Mouse (Mus musculus): ENCODE measurements around the gene Rnf44. TPM values are rescaled to one million over a fixed set of nuclear protein-coding genes. Genes with fewer than 3 reads are reported as not detected.

Gene Rnf44
- polyA plus RNA-seq, 1 experiment from 2014 or later: 75.9 TPM

DNA sequence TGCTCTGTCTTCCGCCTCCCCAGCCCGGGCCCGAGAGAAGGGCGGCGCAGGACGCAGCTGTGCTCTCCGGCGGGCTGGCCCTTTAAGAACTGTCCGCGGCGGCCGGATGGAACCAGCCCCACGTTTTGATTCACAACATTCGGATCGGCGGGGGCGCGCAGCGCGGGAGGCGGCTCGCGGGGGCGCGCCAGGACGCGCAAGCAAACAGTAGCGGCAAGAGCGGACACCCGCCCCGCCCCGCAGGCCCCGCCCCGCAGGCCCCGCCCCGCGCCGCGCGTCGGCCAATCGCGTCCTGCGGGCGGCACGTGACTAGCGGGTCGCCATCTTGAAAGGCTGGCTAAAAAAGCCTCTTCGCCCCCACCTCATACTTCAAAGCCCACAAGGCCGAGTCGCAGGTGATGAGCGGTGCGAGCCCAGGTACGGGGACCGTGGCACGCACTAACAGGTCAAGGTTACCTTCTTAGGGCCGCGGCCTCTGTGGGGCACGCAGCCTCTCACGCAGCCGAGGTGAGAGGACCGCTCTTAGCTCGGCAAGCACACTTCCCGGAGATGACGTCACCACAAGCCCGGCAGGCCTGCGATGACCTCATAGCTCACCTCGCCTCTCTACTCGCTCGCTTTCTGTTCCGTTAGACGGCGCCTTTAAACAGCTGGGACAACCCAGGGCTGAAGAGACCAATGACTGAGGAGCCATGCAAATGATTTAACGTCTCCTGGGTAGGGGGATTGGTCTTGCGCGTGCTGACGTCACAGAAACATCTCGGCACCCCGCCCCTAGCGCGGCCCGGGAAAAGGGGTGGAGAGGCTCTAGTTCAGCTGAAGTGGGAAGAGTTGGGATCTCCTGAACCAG, 5.9 kb downstream of the Rnf44 start:
- peak overlapping the region; percentile 98 for H3K27ac ChIP-seq
- ATAC-seq (ENCODE audit: low FRiP score): peak; percentile 90
- H3K9me3 ChIP-seq (ENCODE audit: control insufficient read depth, low read length): no peaks in the 10 kb centered on the region
- peak; percentile 98 for DNase-seq (ENCODE audit: low spot score)
- H3K36me3 ChIP-seq (replicated peaks; ENCODE audit: control insufficient read depth, insufficient read depth): peaks cover 16% of the 10 kb centered on the region
- WGBS: under 1% methylated on average over 82 of the region's 82 CpGs
- peak overlapping the region; percentile 99 for H3K9ac ChIP-seq
- H3K4me2 ChIP-seq (replicated peaks): peak overlapping the region; percentile 94
- H3K4me1 ChIP-seq (replicated peaks; ENCODE audit: control insufficient read depth, insufficient read depth, low read length): peaks cover 40% of the 10 kb centered on the region
- no peaks in the 10 kb centered on the region for H3K27me3 ChIP-seq (ENCODE audit: control insufficient read depth, insufficient read depth, low read length)
- peak overlapping the region; percentile 99 for H3K4me3 ChIP-seq (replicated peaks; ENCODE audit: low read length)

DNA sequence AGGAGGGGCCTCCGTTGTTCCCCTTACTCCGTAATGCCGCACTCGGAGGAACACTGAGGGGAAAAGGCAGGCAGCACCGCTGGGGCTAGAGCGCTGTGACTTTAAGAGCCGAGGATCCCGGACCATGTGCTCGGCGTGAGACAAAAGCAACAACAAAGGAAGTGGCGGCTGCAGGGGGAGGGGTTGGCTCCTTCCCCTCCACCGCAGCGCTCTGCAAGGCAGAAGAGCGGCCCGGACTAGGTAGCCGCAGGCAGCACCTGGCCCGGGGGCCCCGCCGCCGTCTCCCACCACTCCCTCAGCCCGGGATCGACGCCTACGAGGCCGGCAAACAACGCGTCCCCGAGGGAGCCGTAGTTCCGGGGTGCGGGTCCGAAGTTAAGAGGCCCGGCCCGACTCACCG, 6.6 kb downstream of the Rnf44 start:
- Histone ChIP-seq H3K4me1 (replicated peaks; ENCODE audit: control insufficient read depth, insufficient read depth, low read length) (peaks cover 33% of the 10 kb centered on the region), H3K27me3 (ENCODE audit: control insufficient read depth, insufficient read depth, low read length) (no peaks in the 10 kb centered on the region), H3K9ac (peak overlapping the region; percentile 99), H3K9me3 (ENCODE audit: control insufficient read depth, low read length) (no peaks in the 10 kb centered on the region), H3K4me3 (replicated peaks; ENCODE audit: low read length) (peak overlapping the region; percentile 99), H3K36me3 (replicated peaks; ENCODE audit: control insufficient read depth, insufficient read depth) (peaks cover 23% of the 10 kb centered on the region), H3K27ac (peak overlapping the region; percentile 98), H3K4me2 (replicated peaks) (peak overlapping the region; percentile 94)
- ATAC-seq (ENCODE audit: low FRiP score) (peak; percentile 65), DNase-seq (ENCODE audit: low spot score) (peak; percentile 72)
- WGBS: 0% methylated on average over 35 of the region's 35 CpGs

DNA sequence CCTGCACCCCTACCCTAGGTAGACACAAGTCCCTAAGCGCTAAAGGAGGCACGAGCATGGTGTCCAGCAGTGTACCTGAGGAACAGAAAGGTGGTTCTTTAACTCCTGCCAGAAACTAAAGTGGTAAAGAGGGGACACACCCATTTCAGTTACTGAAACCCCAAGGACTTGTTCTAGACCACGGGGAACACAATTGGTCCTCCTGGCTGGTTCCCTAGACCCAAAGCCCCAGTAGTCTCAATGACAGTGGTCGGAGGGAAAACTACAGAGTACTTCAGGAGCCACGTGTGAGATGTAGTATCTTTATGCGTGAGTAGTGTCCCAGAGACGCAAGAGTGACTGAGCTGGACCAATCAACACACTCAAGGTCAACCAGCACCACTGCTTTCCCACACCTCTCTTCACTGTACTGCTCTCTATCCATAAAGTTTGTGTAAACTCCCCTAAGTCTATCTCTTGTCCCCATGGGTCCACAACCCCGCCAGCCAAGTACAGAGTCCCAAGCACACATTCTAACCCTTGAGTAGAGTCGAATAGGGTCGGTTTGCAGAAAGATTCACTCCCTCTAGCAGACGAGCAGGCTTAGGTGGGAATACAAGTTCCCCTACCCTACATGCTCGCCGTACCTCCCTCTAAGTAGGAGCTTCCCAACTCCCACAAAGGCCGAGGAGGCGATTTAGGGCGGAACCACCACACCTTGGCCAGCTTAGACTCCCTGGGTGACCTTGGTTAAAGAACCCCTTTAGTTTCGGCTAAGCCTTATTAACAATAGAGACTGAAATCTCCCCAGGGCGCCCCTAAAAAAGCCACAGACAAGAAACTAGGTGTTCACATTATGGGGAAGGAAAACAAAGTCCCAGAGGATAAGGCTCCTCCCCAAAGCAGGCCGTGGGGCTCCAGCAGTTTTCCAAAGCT, 7.3 kb downstream of the Rnf44 start:
- Histone ChIP-seq H3K4me1 (replicated peaks; ENCODE audit: control insufficient read depth, insufficient read depth, low read length) (peaks cover 28% of the 10 kb centered on the region), H3K27ac (peak overlapping the region; percentile 98), H3K4me2 (replicated peaks) (peak overlapping the region; percentile 94), H3K9me3 (ENCODE audit: control insufficient read depth, low read length) (no peaks in the 10 kb centered on the region), H3K27me3 (ENCODE audit: control insufficient read depth, insufficient read depth, low read length) (no peaks in the 10 kb centered on the region), H3K4me3 (replicated peaks; ENCODE audit: low read length) (peak overlapping the region; percentile 99), H3K36me3 (replicated peaks; ENCODE audit: control insufficient read depth, insufficient read depth) (peaks cover 30% of the 10 kb centered on the region), H3K9ac (peak overlapping the region; percentile 99)
- peak; percentile 55 for DNase-seq (ENCODE audit: low spot score)
- ATAC-seq (ENCODE audit: low FRiP score): no peak
- WGBS: 6% methylated on average over 19 of the region's 19 CpGs

- Histone ChIP-seq H3K9me3 (ENCODE audit: control insufficient read depth, low read length) (no peaks in the 10 kb centered on the region), H3K36me3 (replicated peaks; ENCODE audit: control insufficient read depth, insufficient read depth) (peaks cover 42% of the 10 kb centered on the region), H3K9ac (peak overlapping the region; percentile 99), H3K27ac (no peak overlapping the region), H3K4me1 (replicated peaks; ENCODE audit: control insufficient read depth, insufficient read depth, low read length) (peaks cover 28% of the 10 kb centered on the region), H3K27me3 (ENCODE audit: control insufficient read depth, insufficient read depth, low read length) (no peaks in the 10 kb centered on the region), H3K4me2 (replicated peaks) (peak overlapping the region; percentile 94), H3K4me3 (replicated peaks; ENCODE audit: low read length) (peak overlapping the region; percentile 99)
- no peak for ATAC-seq (ENCODE audit: low FRiP score)
- no peak for DNase-seq (ENCODE audit: low spot score)
- 44% methylated on average over 2 of the region's 2 CpGs for WGBS
Measured at GRCm38 (mm10) chr13:54685174-54685573, 8.5 kb downstream of the Rnf44 start.

DNA sequence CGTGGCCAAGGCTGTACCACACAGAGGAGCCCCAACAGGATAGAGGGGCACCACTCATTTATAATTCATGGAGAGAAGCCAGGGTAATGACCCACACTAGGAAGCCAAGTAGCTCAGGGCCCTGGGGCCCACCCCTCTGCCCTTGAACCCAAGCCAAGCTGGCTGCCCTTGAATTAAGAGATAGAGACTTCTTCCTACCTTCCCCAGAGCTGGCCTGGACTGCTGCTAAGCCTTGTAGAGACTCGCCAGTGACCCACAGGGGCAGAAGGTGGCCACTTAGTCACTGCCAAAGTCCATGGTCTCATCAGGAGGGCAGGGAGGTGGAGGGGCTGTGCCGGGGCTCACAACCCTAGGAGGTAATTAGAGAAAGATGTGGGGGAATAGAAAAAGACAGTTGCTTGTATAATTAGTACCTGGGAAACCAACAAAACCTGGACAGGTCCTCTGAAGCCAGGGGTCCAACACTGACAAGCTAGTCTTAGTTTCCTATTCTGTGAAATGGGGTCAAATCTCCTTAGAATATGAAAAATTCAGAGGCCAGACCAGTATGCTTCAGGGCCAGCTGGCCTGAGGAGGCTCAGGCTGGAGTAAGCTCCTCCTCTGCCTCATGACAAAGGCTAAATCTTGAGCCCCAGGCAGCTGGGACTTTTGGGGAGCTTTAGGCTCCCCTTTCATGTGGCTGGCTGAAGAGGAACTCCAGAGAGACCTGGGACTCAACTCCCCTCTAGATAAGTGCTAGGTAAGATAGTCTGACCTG, 9.4 kb downstream of the Rnf44 start:
- Histone ChIP-seq H3K36me3 (replicated peaks; ENCODE audit: control insufficient read depth, insufficient read depth) (peaks cover 49% of the 10 kb centered on the region), H3K4me2 (replicated peaks) (peak overlapping the region; percentile 94), H3K9ac (peak overlapping the region; percentile 99; the same call in 1 of the 2 replicates), H3K27me3 (ENCODE audit: control insufficient read depth, insufficient read depth, low read length) (no peaks in the 10 kb centered on the region), H3K4me3 (replicated peaks; ENCODE audit: low read length) (0 out of 2 replicates have a peak overlapping the region, but pooled peaks have one; percentile 99), H3K9me3 (ENCODE audit: control insufficient read depth, low read length) (no peaks in the 10 kb centered on the region), H3K4me1 (replicated peaks; ENCODE audit: control insufficient read depth, insufficient read depth, low read length) (peaks cover 28% of the 10 kb centered on the region), H3K27ac (no peak overlapping the region)
- DNase-seq (ENCODE audit: low spot score) (no peak), ATAC-seq (ENCODE audit: low FRiP score) (no peak)
- WGBS: 60% methylated on average over 3 of the region's 3 CpGs

- no peak for DNase-seq (ENCODE audit: low spot score)
- Histone ChIP-seq H3K4me2 (replicated peaks) (no peak overlapping the region), H3K4me1 (replicated peaks; ENCODE audit: control insufficient read depth, insufficient read depth, low read length) (peaks cover 23% of the 10 kb centered on the region), H3K4me3 (replicated peaks; ENCODE audit: low read length) (no peak overlapping the region), H3K27me3 (ENCODE audit: control insufficient read depth, insufficient read depth, low read length) (no peaks in the 10 kb centered on the region), H3K27ac (no peak overlapping the region), H3K36me3 (replicated peaks; ENCODE audit: control insufficient read depth, insufficient read depth) (peaks cover 59% of the 10 kb centered on the region), H3K9me3 (ENCODE audit: control insufficient read depth, low read length) (no peaks in the 10 kb centered on the region), H3K9ac (no peak overlapping the region)
- 95% methylated on average over 3 of the region's 3 CpGs for WGBS
- no peak for ATAC-seq (ENCODE audit: low FRiP score)
Measured at GRCm38 (mm10) chr13:54683301-54683700, 10.4 kb downstream of the Rnf44 start.

- H3K4me1 ChIP-seq (replicated peaks; ENCODE audit: control insufficient read depth, insufficient read depth, low read length): peaks cover 20% of the 10 kb centered on the region
- DNase-seq (ENCODE audit: low spot score): no peak
- H3K27me3 ChIP-seq (ENCODE audit: control insufficient read depth, insufficient read depth, low read length): no peaks in the 10 kb centered on the region
- 82% methylated on average over 8 of the region's 8 CpGs for WGBS
- no peak overlapping the region for H3K4me3 ChIP-seq (replicated peaks; ENCODE audit: low read length)
- no peaks in the 10 kb centered on the region for H3K9me3 ChIP-seq (ENCODE audit: control insufficient read depth, low read length)
- H3K36me3 ChIP-seq (replicated peaks; ENCODE audit: control insufficient read depth, insufficient read depth): peaks cover 62% of the 10 kb centered on the region
- no peak overlapping the region for H3K4me2 ChIP-seq (replicated peaks)
- ATAC-seq (ENCODE audit: low FRiP score): no peak
- no peak overlapping the region for H3K27ac ChIP-seq
- H3K9ac ChIP-seq: no peak overlapping the region
Measured at GRCm38 (mm10) chr13:54681291-54681690, 12.4 kb downstream of the Rnf44 start.

DNA sequence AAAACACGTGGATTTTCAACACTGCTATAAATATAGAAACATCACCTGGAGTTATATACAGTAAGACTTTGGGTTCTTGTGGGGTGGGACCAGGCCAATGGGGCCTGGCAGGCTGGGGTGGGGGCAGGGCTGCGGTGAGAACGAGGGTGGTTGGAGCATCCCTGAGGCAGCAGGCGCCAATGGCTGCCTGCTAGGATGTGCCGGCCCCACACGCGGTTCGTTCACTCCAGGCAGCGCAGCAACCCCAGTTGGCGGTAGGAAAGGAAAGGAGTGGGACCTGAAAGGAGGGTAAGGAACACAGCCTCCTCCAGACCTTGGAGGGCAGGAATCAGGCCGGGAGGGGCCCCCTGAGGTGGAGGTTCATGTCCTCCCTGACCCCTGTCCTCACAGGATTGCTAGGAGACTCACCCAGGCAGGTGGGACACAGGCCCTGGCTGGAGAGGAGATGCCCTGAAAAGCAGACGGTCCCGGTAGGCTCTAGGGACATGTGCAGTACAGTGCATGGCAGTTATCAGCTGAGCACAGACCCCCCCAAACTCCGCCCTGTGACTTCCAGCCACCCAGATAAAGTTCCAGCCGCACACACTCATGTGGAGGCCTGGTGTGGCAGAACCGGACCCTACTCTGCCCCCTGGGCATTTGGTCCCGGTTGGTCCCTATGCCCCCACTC, 13.4 kb downstream of the Rnf44 start:
- H3K9ac ChIP-seq: no peak overlapping the region
- no peaks in the 10 kb centered on the region for H3K27me3 ChIP-seq (ENCODE audit: control insufficient read depth, insufficient read depth, low read length)
- H3K4me2 ChIP-seq (replicated peaks): no peak overlapping the region
- ATAC-seq (ENCODE audit: low FRiP score): no peak
- no peaks in the 10 kb centered on the region for H3K9me3 ChIP-seq (ENCODE audit: control insufficient read depth, low read length)
- peaks cover 62% of the 10 kb centered on the region for H3K36me3 ChIP-seq (replicated peaks; ENCODE audit: control insufficient read depth, insufficient read depth)
- H3K27ac ChIP-seq: no peak overlapping the region
- WGBS: 80% methylated on average over 17 of the region's 17 CpGs
- H3K4me3 ChIP-seq (replicated peaks; ENCODE audit: low read length): no peak overlapping the region
- peaks cover 10% of the 10 kb centered on the region for H3K4me1 ChIP-seq (replicated peaks; ENCODE audit: control insufficient read depth, insufficient read depth, low read length)
- DNase-seq (ENCODE audit: low spot score): no peak

All from hindbrain, embryonic 14.5 days (tissue).